Mouse (Mus musculus) G1E (cell line): ENCODE results near the gene Specc1. TPM values are rescaled to one million over a fixed set of nuclear protein-coding genes. Genes with fewer than 3 reads are reported as not detected.
A peak's percentile ranks its signal among the peaks of the same experiment; 100 is the strongest.

Source experiments
- ATAC-seq: 2 replicates; pipeline ENCODE4 v1.8.0; 2016; ENCODE audit warnings: mild to moderate bottlenecking; ENCODE audit not compliant: insufficient number of reproducible peaks, poor library complexity, low FRiP score, severe bottlenecking; ENCODE audit errors: extremely low read depth
- DNase-seq: peaks from one replicate; pipeline ENCODE4 v3.0.0; 2012; ENCODE audit warnings: low spot score
- H3K27me3 ChIP-seq: 2 replicates; pipeline ENCODE4 v1.6.1; 2012; ENCODE audit warnings: mild to moderate bottlenecking, low read length, inconsistent platforms; ENCODE audit not compliant: insufficient read depth
- H3K36me3 ChIP-seq: replicated peaks from 2 replicates; pipeline ENCODE3; 2012; ENCODE audit warnings: mild to moderate bottlenecking, inconsistent platforms
- H3K4me1 ChIP-seq: 2 replicates; pipeline ENCODE4 v1.6.1; 2012; ENCODE audit warnings: low read depth, low read length, inconsistent platforms, mixed read lengths; ENCODE audit not compliant: insufficient read depth
- H3K4me3 ChIP-seq: 2 replicates; pipeline ENCODE4 v1.5.1; 2012; ENCODE audit warnings: low read depth, mild to moderate bottlenecking, inconsistent platforms, low read length, moderate library complexity, mixed read lengths
- H3K9me3 ChIP-seq: replicated peaks from 2 replicates; pipeline ENCODE4 v1.6.1; 2012; ENCODE audit warnings: inconsistent platforms
- CTCF ChIP-seq: IDR thresholded peaks from 2 replicates; pipeline ENCODE4 v1.5.1; 2012; ENCODE audit warnings: low read depth, low read length, inconsistent platforms, mixed read lengths
- GATA1 ChIP-seq: IDR thresholded peaks from 2 replicates; pipeline ENCODE4 v1.6.1; 2012; ENCODE audit warnings: borderline replicate concordance, low read length, inconsistent platforms, mixed read lengths
- GATA2 ChIP-seq: IDR thresholded peaks from 2 replicates; pipeline ENCODE4 v1.6.1; 2012; ENCODE audit warnings: low read depth, low read length, inconsistent platforms, borderline replicate concordance
- POLR2AphosphoS5 ChIP-seq: IDR thresholded peaks from 2 replicates; pipeline ENCODE4 v1.6.1; 2012; ENCODE audit warnings: low read depth, low read length, inconsistent platforms; ENCODE audit not compliant: insufficient replicate concordance
- TAL1 ChIP-seq: conservative IDR thresholded peaks from 2 replicates; pipeline ENCODE4 v1.6.1; 2012; ENCODE audit warnings: low read depth, low read length, inconsistent platforms, mixed read lengths
- polyA plus RNA-seq: library from polyadenylated mRNA; stranded (reverse); fragments of >175 nt; gene quantifications from 2 replicates; pipeline ENCODE4 v1.2.3, GENCODE M21; 2012
- total RNA-seq, 2 experiments: library from RNA; stranded (forward) in 1 of 2; stranded (reverse) in 1 of 2; fragments of 200-1000 nt in 1 of 2; fragments of >200 nt in 1 of 2; fragmentation: Nextera tagmentation in 1 of 2; gene quantifications; 2 replicates each; pipeline ENCODE4 v1.2.3; 2014 to 2017

Gene Specc1
- total and polyA plus RNA-seq, 3 experiments, result 2.4 to 76.6 (median 12.1) TPM

DNA sequence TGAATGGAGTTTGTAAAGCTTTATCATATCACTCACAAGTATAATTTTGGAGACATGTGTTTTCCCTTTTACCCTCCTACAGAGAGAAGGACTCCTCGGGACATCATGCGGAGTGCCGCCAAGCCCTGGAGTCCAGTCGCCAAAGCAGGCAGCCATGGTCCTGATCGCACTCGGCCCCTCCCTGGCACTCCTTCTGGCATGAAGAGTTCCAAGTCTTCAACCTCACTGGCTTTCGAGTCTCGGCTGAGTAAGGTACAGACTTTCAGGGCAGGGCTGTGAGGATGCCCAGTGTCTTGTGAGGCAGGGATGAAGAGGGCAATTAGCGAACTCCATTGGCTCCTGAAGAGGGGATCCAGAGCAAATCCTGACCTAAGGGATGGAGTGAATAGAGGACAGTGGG, 72.6 kb downstream of the Specc1 start:
- no peaks in the 10 kb centered on the region for H3K9me3 ChIP-seq
- peaks cover 29% of the 10 kb centered on the region for H3K36me3 ChIP-seq
- peaks cover 40% of the 10 kb centered on the region for H3K4me1 ChIP-seq
- TF ChIP-seq CTCF (no peak), GATA1 (no peak), TAL1 (no peak), POLR2AphosphoS5 (no peak)
- peaks cover 2% of the 10 kb centered on the region; the same call in 1 of the 2 replicates for H3K27me3 ChIP-seq
- no peak overlapping the region for H3K4me3 ChIP-seq
- ATAC-seq (no peak), DNase-seq (no peak)

DNA sequence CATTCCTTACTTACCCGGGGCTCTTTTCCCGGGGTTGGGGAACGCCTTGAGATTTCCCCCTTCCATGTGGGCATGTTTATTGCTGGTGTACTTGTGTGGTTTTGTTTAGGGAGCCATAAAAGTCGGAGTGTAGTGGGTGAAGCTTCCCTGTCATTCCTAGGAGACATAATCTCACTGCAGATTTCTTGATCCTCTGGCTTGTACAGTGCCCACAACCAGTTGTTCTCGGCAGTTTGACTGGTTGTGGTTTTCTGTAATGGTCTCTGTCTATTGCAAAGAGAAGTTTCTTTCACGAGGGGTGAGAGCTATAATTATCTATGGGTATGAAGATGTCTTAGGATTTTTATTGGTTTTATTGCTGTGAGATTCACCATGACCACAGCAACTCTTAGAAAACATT, 78.0 kb downstream of the Specc1 start:
- Histone ChIP-seq H3K9me3 (no peaks in the 10 kb centered on the region), H3K4me3 (no peak overlapping the region), H3K4me1 (0 out of 2 replicates have a peak, but pooled peaks cover 7% of the 10 kb centered on the region), H3K27me3 (peaks cover 4% of the 10 kb centered on the region; the same call in 1 of the 2 replicates), H3K36me3 (peaks cover 49% of the 10 kb centered on the region)
- DNase-seq (no peak), ATAC-seq (no peak)
- no peak for TF ChIP-seq GATA2

- Histone ChIP-seq H3K27me3 (peaks cover 4% of the 10 kb centered on the region; the same call in 1 of the 2 replicates), H3K4me1 (0 out of 2 replicates have a peak, but pooled peaks cover 7% of the 10 kb centered on the region), H3K4me3 (no peak overlapping the region), H3K9me3 (no peaks in the 10 kb centered on the region), H3K36me3 (peaks cover 46% of the 10 kb centered on the region)
- ATAC-seq, result no peak
- no peak for DNase-seq
- no peak for TF ChIP-seq GATA1
- no peak for TF ChIP-seq POLR2AphosphoS5
- TF ChIP-seq GATA2, result no peak
- no peak for TF ChIP-seq CTCF
- no peak for TF ChIP-seq TAL1
Measured at GRCm38 (mm10) chr11:62035220-62035619, 78.7 kb downstream of the Specc1 start.

- no peak for DNase-seq
- Histone ChIP-seq H3K4me3 (no peak overlapping the region), H3K4me1 (0 out of 2 replicates have a peak, but pooled peaks cover 5% of the 10 kb centered on the region), H3K27me3 (peaks cover 4% of the 10 kb centered on the region; the same call in 1 of the 2 replicates), H3K9me3 (no peaks in the 10 kb centered on the region), H3K36me3 (peaks cover 49% of the 10 kb centered on the region)
- ATAC-seq, result no peak
- TF ChIP-seq POLR2AphosphoS5, result no peak
- no peak for TF ChIP-seq GATA2
- no peak for TF ChIP-seq TAL1
- TF ChIP-seq CTCF, result no peak
- TF ChIP-seq GATA1, result no peak
Measured at GRCm38 (mm10) chr11:62040122-62040521, 83.6 kb downstream of the Specc1 start.

GRCm38 (mm10) chr11:62044627-62045026, 88.1 kb downstream of the Specc1 start:
- TF ChIP-seq GATA1, result no peak
- no peak overlapping the region for H3K4me3 ChIP-seq
- H3K4me1 ChIP-seq, result peaks cover 5% of the 10 kb centered on the region
- no peaks in the 10 kb centered on the region for H3K27me3 ChIP-seq
- DNase-seq (peak; percentile 6), ATAC-seq (no peak)
- H3K9me3 ChIP-seq, result no peaks in the 10 kb centered on the region
- peaks cover 46% of the 10 kb centered on the region for H3K36me3 ChIP-seq

DNA sequence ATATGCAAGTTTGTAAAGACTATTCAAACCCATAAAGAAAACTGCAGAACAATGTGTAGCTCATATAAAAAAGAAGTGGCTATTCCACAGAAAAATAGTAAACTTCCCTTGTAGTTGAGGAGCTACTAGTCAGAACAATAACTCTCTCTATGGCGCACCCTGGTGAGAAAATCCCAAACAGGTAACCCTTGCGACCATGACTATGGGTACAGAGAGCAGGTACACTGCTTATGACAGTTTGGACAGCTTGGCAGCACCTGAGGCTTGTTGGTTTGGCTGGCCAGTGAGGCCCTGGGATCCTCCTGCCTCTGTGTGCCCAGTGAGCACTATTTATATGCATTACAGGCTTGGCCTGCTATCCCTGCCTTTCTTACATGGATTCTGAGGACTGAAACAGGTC, 89.4 kb downstream of the Specc1 start:
- DNase-seq (no peak), ATAC-seq (no peak)
- Histone ChIP-seq H3K4me1 (peaks cover 11% of the 10 kb centered on the region), H3K27me3 (no peaks in the 10 kb centered on the region), H3K36me3 (peaks cover 49% of the 10 kb centered on the region), H3K9me3 (no peaks in the 10 kb centered on the region), H3K4me3 (no peak overlapping the region)
- TF ChIP-seq TAL1 (no peak), POLR2AphosphoS5 (no peak), GATA2 (no peak), CTCF (no peak), GATA1 (no peak)
